8 mouse cellular contexts compared by ENCODE assay signal in genomic region chr3:80079801-80080418, GRCm38 (mm10).
DNase-seq lines count a peak whose midpoint lies in the region; ATAC-seq and TF ChIP-seq lines count a peak whose summit lies in the region.

No protein-coding gene starts in this region.

- peaks cover 3% of the 10 kb centered on the region; the same call in 1 of the 2 replicates for H3K4me1 ChIP-seq in forebrain, embryonic 14.5 days (ENCODE audit: control insufficient read depth, insufficient read depth, low read length)
- H3K4me1 ChIP-seq in hindbrain, embryonic 12.5 days, result no peaks in the 10 kb centered on the region

- no peak overlapping the region for H3K27ac ChIP-seq in forebrain, embryonic 14.5 days (ENCODE audit: low read depth, low read length)
- H3K27ac ChIP-seq in hindbrain, embryonic 12.5 days, result no peak overlapping the region

- H3K9ac ChIP-seq in forebrain, embryonic 14.5 days (ENCODE audit: low read length), result no peak overlapping the region
- H3K9ac ChIP-seq in hindbrain, embryonic 12.5 days, result no peak overlapping the region

- WGBS in forebrain, embryonic 14.5 days, result 13% methylated on average over 10 of the region's 10 CpGs
- 16% methylated on average over 10 of the region's 10 CpGs for WGBS in hindbrain, embryonic 12.5 days

- CTCF ChIA-PET in Patski (lab: Charles Lee), result interaction anchor here (0.5 to 2.8 kb wide), 13 partner anchors 9 to 1969 kb away, joined by 3 to 12 read pairs (median 3); no protein-coding TSS in a partner anchor

- in situ Hi-C loops in Patski (cut with MboI; ENCODE audit: low pct_unique_long_range_greater_than_20kb), result loop anchor here (5.0 to 25.0 kb wide), 4 partner anchors 722 to 1837 kb away; partner anchors contain the start of gene Gria2

- no peak for DNase-seq in Patski (ENCODE audit: low read depth, low spot score)
- peak; percentile 34 for DNase-seq in c-Kit-positive CD71-positive TER-119-positive erythroid progenitor cells, embryonic 14.5 days (ENCODE audit: low spot score)
- DNase-seq in forebrain, embryonic 14.5 days (ENCODE audit: low spot score), result peak; percentile 89
- DNase-seq in layer of hippocampus, postnatal 10 days (ENCODE audit: low spot score in 2 of 2), result peak; percentile 81 to 86
- peak; percentile 34 for DNase-seq in lung, postnatal 25 days (ENCODE audit: low spot score)
- peak; percentile 72 for DNase-seq in retina, postnatal 1 day

- no peaks in the 10 kb centered on the region for H3K9me3 ChIP-seq in forebrain, embryonic 14.5 days (replicated peaks; ENCODE audit: control insufficient read depth, low read length)
- no peaks in the 10 kb centered on the region for H3K9me3 ChIP-seq in hindbrain, embryonic 12.5 days (replicated peaks)

- H3K4me2 ChIP-seq in forebrain, embryonic 14.5 days (ENCODE audit: low read length), result peak overlapping the region; percentile 20; the same call in 1 of the 2 replicates
- peak overlapping the region; percentile 25; the same call in 1 of the 2 replicates for H3K4me2 ChIP-seq in hindbrain, embryonic 12.5 days (replicated peaks)

- peak; percentile 87 for ATAC-seq in Patski
- ATAC-seq in forebrain, embryonic 14.5 days, result peak; percentile 70
- ATAC-seq in hindbrain, embryonic 12.5 days (ENCODE audit: low FRiP score), result no peak
- no peak for ATAC-seq in monocyte, adult 5-6 weeks (replicated peaks; ENCODE audit: insufficient number of reproducible peaks, low FRiP score, low TSS enrichment, poor library complexity, severe bottlenecking)

- no peaks in the 10 kb centered on the region for H3K27me3 ChIP-seq in Patski
- H3K27me3 ChIP-seq in forebrain, embryonic 14.5 days (replicated peaks; ENCODE audit: control insufficient read depth, insufficient read depth, low read length), result no peaks in the 10 kb centered on the region
- H3K27me3 ChIP-seq in hindbrain, embryonic 12.5 days, result no peaks in the 10 kb centered on the region

- TF ChIP-seq CTCF in Patski (IDR thresholded peaks at IDR 0.05), result peak; percentile 99

- no peak overlapping the region for H3K4me3 ChIP-seq in forebrain, embryonic 14.5 days (ENCODE audit: low read depth, low read length)
- H3K4me3 ChIP-seq in hindbrain, embryonic 12.5 days, result no peak overlapping the region

- POLR2A ChIA-PET in Patski (lab: Charles Lee), result interaction anchor here (0.6 kb wide), 1 partner anchor 588 kb away, joined by 5 read pairs; no protein-coding TSS in a partner anchor

- no peaks in the 10 kb centered on the region for H3K36me3 ChIP-seq in forebrain, embryonic 14.5 days (ENCODE audit: control insufficient read depth, insufficient read depth, low read length)
- no peaks in the 10 kb centered on the region for H3K36me3 ChIP-seq in hindbrain, embryonic 12.5 days

Comparison
In these comparisons a context has a peak if more than half of its experiments do, and no peak if none do; other contexts are left out.
1. ATAC-seq: peak in Patski (single experiment) and forebrain, embryonic 14.5 days (single experiment); none in hindbrain, embryonic 12.5 days (single experiment) and monocyte, adult 5-6 weeks (single experiment).